In genomic region chr2:25457022-25457896, GRCm38 (mm10) we compare ENCODE assay signal across 18 mouse cellular contexts. TPM values are rescaled to one million over a fixed set of nuclear protein-coding genes. Genes with fewer than 3 reads are reported as not detected.
A peak's percentile ranks its signal among the peaks of the same experiment; 100 is the strongest.
DNase-seq lines count a peak whose midpoint lies in the region; ATAC-seq and TF ChIP-seq lines count a peak whose summit lies in the region.
"Had no signal": no experiment of that assay in that cellular context is flagged by ENCODE, and none has a peak within 500 bp of the region (broad histone marks: within the 10 kb centered on the region; RNA-seq: fewer than 3 reads in every experiment).

No protein-coding gene starts in this region.

- ATAC-seq in kidney, postnatal 0 days (replicated peaks; ENCODE audit: low FRiP score, low read depth): no peak
- no peak for ATAC-seq in intestine, embryonic 15.5 days

- no peaks in the 10 kb centered on the region for H3K27me3 ChIP-seq in kidney, postnatal 0 days (ENCODE audit: insufficient read depth, low read length)
- H3K27me3 ChIP-seq in intestine, embryonic 15.5 days (replicated peaks): no peaks in the 10 kb centered on the region
- H3K27me3 ChIP-seq: hindbrain, embryonic 15.5 days; limb, embryonic 13.5 days; liver, embryonic 15.5 days had no signal

- no peak overlapping the region for H3K27ac ChIP-seq in kidney, postnatal 0 days
- H3K27ac ChIP-seq in intestine, embryonic 15.5 days: no peak overlapping the region
- H3K27ac ChIP-seq: heart, embryonic 10.5 days; hindbrain, embryonic 15.5 days; left cerebral cortex, adult 2 months; limb, embryonic 13.5 days; liver, embryonic 15.5 days had no signal

- intact Hi-C loops in left cerebral cortex, postnatal 25 days (cut with DNase I): no loop called here

- peaks cover 13% of the 10 kb centered on the region; the same call in 1 of the 2 replicates for H3K4me1 ChIP-seq in kidney, postnatal 0 days (replicated peaks; ENCODE audit: insufficient read depth, low read length)
- peaks cover 34% of the 10 kb centered on the region for H3K4me1 ChIP-seq in intestine, embryonic 15.5 days (replicated peaks)

- H3K9ac ChIP-seq in kidney, postnatal 0 days (ENCODE audit: low read depth, low read length): 0 out of 2 replicates have a peak overlapping the region, but pooled peaks have one; percentile 8
- H3K9ac ChIP-seq in intestine, embryonic 15.5 days: no peak overlapping the region
- H3K9ac ChIP-seq: hindbrain, embryonic 15.5 days; limb, embryonic 13.5 days; liver, embryonic 15.5 days had no signal

- 84% methylated on average over 9 of the region's 9 CpGs for WGBS in kidney, postnatal 0 days
- 80% methylated on average over 9 of the region's 9 CpGs for WGBS in intestine, embryonic 15.5 days

- H3K9me3 ChIP-seq in kidney, postnatal 0 days (replicated peaks; ENCODE audit: low read length): no peaks in the 10 kb centered on the region
- H3K9me3 ChIP-seq in intestine, embryonic 15.5 days: no peaks in the 10 kb centered on the region
- H3K9me3 ChIP-seq: heart, embryonic 10.5 days; hindbrain, embryonic 15.5 days; limb, embryonic 13.5 days; liver, embryonic 15.5 days had no signal

- no peak overlapping the region for H3K4me2 ChIP-seq in kidney, postnatal 0 days (ENCODE audit: low read length)
- 0 out of 2 replicates have a peak overlapping the region, but pooled peaks have one; percentile 3 for H3K4me2 ChIP-seq in intestine, embryonic 15.5 days (replicated peaks)
- H3K4me2 ChIP-seq: hindbrain, embryonic 15.5 days; limb, embryonic 13.5 days; liver, embryonic 15.5 days had no signal

- DNase-seq in kidney, postnatal 0 days (ENCODE audit: low spot score): no peak
- no peak for DNase-seq in kidney, postnatal 10 days
- DNase-seq in lung, postnatal 10 days: peak; percentile 78
- no peak for DNase-seq in spleen, postnatal 10 days (ENCODE audit: low spot score in 2 of 2)
- no peak for DNase-seq in frontal cortex, postnatal 10 days (ENCODE audit: low spot score in 2 of 2)
- DNase-seq in left cerebral cortex, postnatal 25 days (ENCODE audit: low spot score in 2 of 2): no peak
- DNase-seq: gastrocnemius, postnatal 25 days; heart, postnatal 14 days; kidney, adult 8-10 months; right cerebral cortex, adult 18-20 months; spleen, adult 18-20 months had no signal

- no peak overlapping the region for H3K4me3 ChIP-seq in kidney, postnatal 0 days (replicated peaks; ENCODE audit: low read depth, low read length)
- no peak overlapping the region for H3K4me3 ChIP-seq in intestine, embryonic 15.5 days (replicated peaks)
- H3K4me3 ChIP-seq: heart, embryonic 10.5 days; hindbrain, embryonic 15.5 days; left cerebral cortex, adult 2 months; limb, embryonic 13.5 days; liver, embryonic 15.5 days had no signal

- no peak for TF ChIP-seq CTCF in kidney, postnatal 0 days (IDR thresholded peaks at IDR 0.05; ENCODE audit: low read depth)

- no peaks in the 10 kb centered on the region for H3K36me3 ChIP-seq in kidney, postnatal 0 days (ENCODE audit: insufficient read depth, low read length)
- H3K36me3 ChIP-seq in intestine, embryonic 15.5 days: no peaks in the 10 kb centered on the region

RNA-seq across cellular contexts. Expression of gene Clic3, which starts 0.6 kb away (rescaled TPM):
- 7.7 and 10.3 TPM in 2 replicates for polyA plus RNA-seq in kidney, postnatal 0 days (2015; fragmentation: Nextera tagmentation; extraction: Ambion mirVana)
- 2.2 and 3.0 TPM in 2 replicates for polyA plus RNA-seq in intestine, embryonic 15.5 days (2015; fragmentation: Nextera tagmentation; extraction: Ambion mirVana)
- total RNA-seq in left cerebral cortex, postnatal 25 days (2021): under 1 TPM in 1 of 2 experiments, not detected in 1; 0.69 TPM
- total RNA-seq: left cerebral cortex, adult 2 months had no signal

RNA-seq across cellular contexts. Expression of gene Paxx, which starts 3.6 kb away (rescaled TPM):
- 42.0 and 45.0 TPM in 2 replicates for polyA plus RNA-seq in kidney, postnatal 0 days (2015; fragmentation: Nextera tagmentation; extraction: Ambion mirVana)
- 28.0 and 33.2 TPM in 2 replicates for polyA plus RNA-seq in intestine, embryonic 15.5 days (2015; fragmentation: Nextera tagmentation; extraction: Ambion mirVana)
- 10 to 100 TPM; 68.6 to 81.0 TPM for total RNA-seq in left cerebral cortex, postnatal 25 days (2021)

RNA-seq across cellular contexts. Expression of gene Ptgds, which starts 12.6 kb away (rescaled TPM):
- polyA plus RNA-seq in kidney, postnatal 0 days (2015; fragmentation: Nextera tagmentation; extraction: Ambion mirVana): 11.5 and 13.1 TPM in 2 replicates
- polyA plus RNA-seq in intestine, embryonic 15.5 days (2015; fragmentation: Nextera tagmentation; extraction: Ambion mirVana): 4.6 and 5.8 TPM in 2 replicates
- total RNA-seq in left cerebral cortex, postnatal 25 days (2021): 1,000 to 10,000 TPM; 1,926 to 2,241 TPM
- total RNA-seq: gastrocnemius, postnatal 25 days had no signal
- polyA plus RNA-seq: C2C12 had no signal

RNA-seq across cellular contexts. Expression of gene Abca2, which starts 28.8 kb away (rescaled TPM):
- polyA plus RNA-seq in kidney, postnatal 0 days (2015; fragmentation: Nextera tagmentation; extraction: Ambion mirVana): 9.7 and 9.8 TPM in 2 replicates
- polyA plus RNA-seq in intestine, embryonic 15.5 days (2015; fragmentation: Nextera tagmentation; extraction: Ambion mirVana): 2.8 and 3.7 TPM in 2 replicates
- 100 to 1,000 TPM; 154 to 165 TPM for total RNA-seq in left cerebral cortex, postnatal 25 days (2021)

RNA-seq across cellular contexts. Expression of gene Fut7, which starts 34.2 kb away (rescaled TPM):
- 0.06 TPM in 1 of 2 replicates, not detected in the other for polyA plus RNA-seq in kidney, postnatal 0 days (2015; fragmentation: Nextera tagmentation; extraction: Ambion mirVana)
- 0.18 TPM in 1 of 2 replicates, not detected in the other for polyA plus RNA-seq in intestine, embryonic 15.5 days (2015; fragmentation: Nextera tagmentation; extraction: Ambion mirVana)
- total RNA-seq in left cerebral cortex, postnatal 25 days (2021): under 1 TPM; 0.32 to 0.37 TPM
- total RNA-seq: gastrocnemius, postnatal 25 days; heart, postnatal 14 days had no signal
- polyA plus RNA-seq: heart, embryonic 10.5 days had no signal
